Mouse (Mus musculus) T-cell, adult 2 months (primary cell): ENCODE results near the gene Aars.
"Not testable (repeated sequence)": the region's sequence is repeated elsewhere in the genome, so short reads cannot be mapped to it uniquely, and the experiment has no call there.

Source experiments
- DNase-seq: peaks from one replicate; pipeline ENCODE4 v3.0.0; 2022; ENCODE audit warnings: low spot score

Gene Aars

DNA sequence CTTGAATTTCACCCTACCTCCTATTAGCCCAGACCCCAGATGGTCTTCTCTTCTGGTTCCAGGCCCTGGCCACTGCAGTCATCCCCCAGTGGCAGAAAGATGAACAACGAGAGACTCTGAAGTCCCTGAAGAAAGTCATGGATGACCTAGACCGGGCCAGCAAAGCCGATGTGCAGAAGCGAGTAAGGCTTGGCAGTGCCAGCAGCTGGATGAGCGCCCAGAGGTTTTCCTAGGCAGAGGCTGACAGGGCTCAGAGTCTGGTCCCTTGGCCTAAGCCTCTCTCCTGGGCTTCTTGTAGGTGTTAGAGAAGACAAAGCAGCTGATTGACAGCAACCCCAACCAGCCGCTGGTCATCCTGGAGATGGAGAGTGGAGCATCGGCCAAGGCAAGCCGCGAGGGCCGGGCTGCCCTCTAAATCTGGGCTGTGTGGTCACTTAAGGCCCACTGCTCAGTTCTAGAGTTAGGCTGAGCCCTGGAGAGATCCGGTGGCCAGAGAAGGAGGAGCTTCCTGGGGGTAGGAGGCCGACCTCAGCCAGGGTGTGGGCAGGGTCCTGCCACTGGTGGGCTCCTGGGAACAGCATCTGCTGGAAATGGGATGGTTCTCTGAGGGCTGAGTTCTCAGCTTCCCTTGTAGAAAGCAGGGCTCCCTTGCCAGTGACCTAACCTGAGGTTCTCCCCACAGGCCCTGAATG lies 21.0 kb downstream of the Aars start:
- DNase-seq = no peak

DNA sequence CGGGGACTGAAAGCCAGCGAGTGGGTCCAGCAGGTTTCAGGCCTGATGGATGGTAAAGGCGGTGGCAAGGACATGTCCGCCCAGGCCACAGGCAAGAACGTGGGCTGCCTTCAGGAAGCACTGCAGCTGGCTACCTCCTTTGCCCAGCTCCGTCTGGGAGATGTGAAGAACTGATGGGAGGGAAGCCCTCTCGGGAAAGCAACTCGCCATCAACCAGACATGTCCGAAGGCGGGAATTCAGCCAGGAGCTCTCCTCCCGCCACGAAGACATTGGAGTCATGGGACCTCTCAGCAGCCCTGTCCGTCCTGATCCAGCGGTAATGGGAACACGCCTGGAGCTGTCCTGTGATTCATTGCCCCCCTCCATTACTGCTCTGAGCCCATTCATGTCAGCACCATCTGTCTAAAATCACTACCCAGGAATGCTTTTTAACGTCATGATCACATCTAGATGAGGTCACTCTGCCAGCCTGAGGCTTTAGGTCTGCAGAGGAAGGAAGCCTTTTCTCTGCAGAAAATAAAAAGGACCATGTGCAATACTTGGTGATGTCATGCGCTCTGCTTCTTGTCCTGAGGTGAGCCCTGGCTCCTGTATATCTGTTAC lies 22.2 kb downstream of the Aars start:
- no peak for DNase-seq

DNA sequence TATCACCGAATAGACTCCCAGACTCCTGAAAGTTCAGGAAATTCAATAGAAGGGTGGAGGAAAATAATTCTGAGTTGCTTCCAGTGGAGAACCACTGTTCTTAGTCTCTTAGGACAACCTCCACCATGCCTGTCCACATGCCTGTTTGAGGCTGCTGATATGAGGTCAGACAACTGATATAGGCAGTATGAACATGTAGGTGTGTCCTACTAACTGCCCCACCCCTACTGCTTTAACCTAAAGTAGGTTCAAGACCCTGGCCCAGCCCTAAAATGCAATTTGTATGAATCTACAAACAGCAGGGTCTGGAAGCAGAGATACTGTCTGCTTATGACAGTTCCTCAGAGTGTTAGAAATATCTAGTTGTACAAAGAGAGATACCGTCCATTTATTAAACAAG lies 22.7 kb downstream of the Aars start:
- DNase-seq = no peak

DNA sequence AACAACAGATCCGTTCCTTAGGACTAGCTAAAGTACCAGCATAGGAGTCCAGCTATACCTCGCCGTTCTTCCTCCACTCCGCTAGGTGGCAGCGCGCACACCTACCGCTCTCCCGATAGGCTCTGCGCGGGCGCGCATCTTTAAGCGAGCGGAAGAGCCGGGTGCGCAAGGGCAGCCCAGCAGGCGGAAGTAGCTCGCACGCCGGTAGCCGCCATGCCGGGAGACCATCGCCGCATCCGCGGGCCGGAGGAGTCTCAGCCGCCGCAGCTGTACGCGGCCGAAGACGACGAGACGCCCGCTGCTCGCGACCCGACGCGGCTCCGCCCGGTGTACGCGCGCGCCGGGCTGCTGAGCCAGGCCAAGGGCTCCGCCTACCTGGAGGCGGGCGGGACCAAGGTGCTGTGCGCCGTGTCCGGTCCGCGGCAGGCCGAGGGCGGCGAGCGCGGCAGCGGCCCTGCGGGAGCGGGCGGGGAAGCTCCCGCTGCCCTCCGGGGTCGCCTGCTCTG lies 23.3 kb downstream of the Aars start, which contains the start of gene Exosc6:
Gene Exosc6 (plus strand): TSS at position 182 of the 506 bp plus-strand sequence.
- DNase-seq = peak; percentile 92

DNA sequence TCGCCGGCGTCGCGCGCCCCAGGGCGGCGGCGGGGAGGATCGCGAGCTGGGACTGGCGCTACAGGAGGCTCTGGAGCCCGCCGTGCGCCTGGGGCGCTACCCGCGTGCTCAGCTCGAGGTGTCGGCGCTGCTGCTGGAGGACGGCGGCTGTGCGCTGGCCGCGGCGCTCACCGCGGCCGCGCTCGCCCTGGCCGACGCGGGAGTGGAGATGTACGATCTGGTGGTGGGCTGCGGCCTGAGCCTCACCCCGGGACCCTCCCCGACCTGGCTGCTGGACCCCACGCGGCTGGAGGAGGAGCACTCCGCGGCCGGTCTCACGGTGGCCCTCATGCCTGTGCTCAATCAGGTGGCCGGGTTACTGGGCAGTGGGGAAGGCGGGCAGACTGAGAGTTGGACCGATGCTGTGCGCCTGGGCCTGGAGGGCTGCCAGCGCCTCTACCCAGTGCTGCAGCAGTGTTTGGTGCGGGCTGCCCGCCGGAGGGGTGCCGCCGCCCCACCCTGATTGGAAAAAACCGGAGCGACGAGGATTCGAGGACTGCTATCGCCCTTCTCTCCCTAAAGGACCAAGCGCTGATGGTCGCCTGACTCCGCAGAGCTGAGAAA lies 23.8 kb downstream of the Aars start:
- peak; percentile 56 for DNase-seq

DNA sequence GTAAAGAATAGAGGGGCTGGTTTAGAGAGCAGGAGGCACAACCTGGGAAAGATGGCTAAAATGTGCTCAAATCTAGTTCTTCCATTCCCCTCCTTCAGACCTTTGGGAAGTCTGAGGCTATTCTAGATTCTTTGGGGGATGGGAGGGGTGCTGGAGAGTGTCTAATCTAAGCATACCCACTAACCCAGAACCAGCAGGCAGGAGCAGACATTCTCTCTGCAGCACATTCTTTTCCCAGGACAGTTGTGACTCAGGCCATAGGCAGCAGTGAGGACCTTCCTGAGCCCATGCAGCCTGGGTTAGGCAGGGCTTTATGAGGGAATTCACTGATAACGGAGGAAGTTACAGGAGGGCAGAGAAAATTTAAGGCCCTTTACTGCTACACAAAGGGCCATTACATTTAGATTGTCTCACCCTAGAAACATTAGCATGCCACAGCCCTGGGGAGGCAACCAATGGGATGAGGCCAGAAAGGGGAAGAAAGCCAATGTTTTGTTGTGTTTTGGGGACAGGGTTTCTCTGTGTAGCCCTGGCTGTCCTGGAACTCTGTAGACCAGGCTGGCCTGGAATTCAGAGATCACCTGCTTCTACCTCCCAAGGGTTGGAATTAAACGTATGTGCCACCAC lies 26.1 kb downstream of the Aars start:
- no peak for DNase-seq

DNA sequence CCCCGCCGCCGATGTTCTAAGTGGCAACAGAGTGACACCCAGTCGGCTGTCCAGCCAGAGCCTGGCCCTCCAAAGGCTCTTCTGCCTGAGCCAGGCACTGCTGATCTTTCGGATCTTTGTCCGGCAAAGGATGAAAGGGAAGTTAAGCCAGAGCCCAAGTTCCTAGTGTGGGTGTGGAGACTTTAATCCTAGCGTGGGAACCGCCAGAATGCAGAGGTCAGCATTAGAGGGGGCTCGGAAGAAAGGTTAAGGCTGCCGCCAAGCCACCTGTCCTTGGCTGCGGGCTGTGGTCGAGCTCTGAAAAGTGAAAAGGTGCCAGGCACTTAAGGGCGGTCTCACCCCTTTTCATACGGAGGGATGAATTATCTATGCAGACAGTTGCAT lies 28.7 kb downstream of the Aars start:
- no peak for DNase-seq

DNA sequence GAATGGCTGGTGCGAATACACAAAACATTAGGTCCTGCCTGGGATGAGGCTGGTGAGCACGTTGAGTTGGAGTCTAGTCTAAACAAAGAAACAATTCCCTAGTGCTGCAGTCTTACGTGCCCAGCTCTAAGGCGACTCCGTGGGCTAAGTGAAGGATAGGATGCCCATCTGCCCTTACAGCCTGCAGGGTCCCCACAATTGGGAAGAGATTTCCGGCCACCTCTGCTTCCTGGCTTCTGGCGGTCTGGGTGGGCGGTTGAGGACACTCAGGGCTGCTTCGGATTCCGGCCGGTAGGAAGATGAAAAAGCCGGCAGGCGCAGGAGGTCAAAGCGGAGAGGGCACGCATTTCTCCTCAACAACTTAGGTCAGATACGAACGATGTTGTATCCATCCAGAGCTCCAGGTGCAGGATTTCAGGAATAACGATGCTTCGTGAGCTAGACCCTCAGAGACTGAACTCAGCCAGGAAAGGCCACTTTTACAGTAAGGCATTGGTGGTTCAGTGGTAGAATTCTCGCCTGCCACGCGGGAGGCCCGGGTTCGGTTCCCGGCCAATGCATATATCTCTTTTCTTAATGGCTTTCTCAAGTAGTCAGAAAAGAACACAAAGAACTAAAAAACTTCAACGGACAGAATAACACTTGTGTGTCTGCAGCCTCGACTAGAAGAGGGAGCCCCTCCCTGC lies 29.3 kb downstream of the Aars start:
- peak; percentile 83 for DNase-seq

DNA sequence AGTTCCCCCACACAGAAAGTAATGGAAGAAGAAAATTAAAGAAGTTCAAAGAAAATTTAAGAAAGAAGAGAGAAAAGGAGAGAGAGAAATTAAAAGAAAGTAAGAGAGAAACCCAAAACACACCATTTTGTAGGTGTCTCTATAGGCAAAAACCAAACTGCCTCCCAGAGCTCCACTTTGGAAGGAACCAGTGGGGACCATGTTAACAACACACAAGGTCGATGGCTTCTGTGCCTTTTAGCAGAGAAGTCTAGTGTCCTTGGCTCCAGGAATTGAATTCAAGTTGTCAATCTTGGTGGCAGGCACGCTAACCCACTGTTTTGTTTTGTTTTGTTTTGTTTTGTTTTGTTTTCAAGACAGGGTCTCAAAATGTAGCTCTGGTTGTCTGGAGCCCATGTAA lies 29.9 kb downstream of the Aars start:
- DNase-seq = no peak

DNA sequence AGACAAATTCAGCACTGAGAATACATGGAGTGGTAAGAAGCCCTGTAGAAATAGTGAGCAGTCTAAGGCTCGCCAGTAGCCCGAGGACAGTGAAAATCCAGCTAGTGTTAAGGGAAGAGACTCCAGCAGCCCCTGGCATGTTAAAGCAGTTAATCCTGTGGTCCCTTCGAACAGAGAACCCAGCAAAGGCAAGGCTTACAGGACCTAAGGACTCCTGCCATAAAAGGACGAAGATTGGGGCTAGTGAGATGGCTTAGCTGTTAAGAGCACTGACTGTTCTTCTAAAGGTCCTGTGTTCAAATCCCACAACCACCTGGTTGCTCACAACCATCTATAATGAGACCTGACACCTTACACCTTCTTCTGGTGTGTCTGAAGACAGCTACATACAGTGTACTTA lies 33.4 kb downstream of the Aars start:
- no peak for DNase-seq

DNA sequence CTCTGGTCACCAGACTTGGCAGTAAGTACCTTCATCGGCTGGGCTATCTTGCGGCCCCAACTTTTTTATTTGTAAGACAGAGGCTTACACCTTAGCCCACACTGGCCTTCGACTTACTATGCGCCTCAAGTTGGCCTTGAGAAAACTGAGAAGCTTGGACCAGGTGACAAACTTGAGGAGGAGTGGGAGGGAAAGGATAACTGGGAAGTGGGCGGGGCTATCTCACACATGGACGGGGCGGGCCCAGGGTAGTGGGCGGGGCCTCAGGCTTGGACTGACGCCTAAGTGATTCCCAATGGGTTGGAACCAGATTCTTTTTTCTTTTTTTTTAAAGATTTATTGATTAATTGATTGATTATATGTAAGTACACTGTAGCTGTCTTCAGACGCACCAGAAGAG lies 34.5 kb downstream of the Aars start:
- no peak for DNase-seq

DNA sequence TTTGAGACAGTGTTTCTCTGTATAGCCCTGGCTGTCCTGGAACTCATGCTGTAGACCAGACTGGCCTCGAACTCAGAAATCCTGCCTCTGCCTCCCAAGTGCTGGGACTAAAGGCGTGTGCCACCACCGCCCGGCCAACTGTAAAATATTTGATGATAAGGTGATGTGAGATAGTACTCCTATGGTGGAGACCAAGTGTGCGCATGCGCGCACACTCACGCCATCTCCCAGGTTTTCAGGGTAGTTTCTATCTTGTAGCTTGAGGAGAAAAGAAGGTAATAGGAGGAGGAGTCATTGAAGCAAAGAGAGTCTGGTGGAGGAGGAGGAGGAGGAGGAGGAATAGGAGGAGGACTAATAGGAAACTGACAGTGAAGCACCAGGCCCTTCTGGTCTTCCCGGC lies 35.7 kb downstream of the Aars start:
- not testable (repeated sequence) for DNase-seq

DNA sequence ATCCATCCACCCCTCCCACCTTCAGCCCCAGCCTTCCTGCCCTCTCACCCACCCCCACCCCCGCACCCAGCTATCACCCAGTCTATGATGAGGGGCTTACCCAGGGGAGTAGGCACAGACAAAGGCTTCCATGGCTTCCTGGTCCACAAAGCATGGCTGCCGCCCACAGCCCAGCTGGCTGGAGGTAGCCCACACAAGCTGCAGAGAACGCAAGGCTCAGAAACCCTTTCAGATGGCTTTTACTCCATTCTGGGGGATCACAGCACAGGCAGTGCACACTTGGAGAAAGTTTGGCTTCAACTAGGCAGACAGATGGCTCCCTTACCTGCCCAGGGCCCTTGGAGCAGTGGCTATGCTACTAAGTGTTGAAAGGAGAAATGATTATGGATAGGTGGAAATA lies 43.0 kb downstream of the Aars start:
- no peak for DNase-seq

DNA sequence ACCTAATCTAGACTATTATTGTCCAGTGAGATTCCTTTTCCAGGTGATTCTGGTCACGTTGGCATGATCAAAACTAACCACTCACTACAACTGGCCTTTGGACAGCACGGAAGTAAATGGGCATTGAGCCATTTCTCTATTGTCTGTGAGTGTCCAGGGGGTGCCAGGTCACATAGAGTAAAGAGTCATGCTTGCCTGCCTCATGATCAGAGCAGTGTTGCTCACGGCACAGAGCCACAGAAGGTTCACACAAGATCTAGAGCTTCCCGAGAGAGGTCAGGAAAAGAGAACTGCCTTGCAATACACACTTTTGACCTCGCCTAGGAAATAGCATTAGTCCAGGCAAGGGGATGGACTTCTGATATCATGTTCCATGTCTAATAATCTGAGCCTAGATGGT lies 46.5 kb downstream of the Aars start:
- no peak for DNase-seq

DNA sequence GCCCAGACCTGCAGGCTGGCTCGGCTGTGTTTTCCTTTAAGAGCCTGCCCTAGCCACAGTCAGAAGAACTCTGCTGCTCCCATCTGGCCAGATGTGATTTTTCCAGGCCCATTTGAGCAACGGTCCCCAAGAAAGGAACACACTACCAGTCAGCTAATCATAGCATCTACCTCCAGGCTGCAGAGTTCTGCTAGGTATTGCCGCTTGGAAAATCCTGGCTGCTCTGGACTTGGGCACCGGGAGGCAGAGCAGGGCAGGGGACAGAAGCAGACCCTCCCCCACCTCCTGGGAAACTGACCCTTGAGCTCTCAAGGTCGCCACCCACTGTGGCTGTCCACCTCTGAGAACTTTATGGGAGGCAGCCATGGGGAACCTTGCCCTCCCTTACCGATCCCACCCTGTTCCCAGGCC lies 46.9 kb downstream of the Aars start:
- no peak for DNase-seq

DNA sequence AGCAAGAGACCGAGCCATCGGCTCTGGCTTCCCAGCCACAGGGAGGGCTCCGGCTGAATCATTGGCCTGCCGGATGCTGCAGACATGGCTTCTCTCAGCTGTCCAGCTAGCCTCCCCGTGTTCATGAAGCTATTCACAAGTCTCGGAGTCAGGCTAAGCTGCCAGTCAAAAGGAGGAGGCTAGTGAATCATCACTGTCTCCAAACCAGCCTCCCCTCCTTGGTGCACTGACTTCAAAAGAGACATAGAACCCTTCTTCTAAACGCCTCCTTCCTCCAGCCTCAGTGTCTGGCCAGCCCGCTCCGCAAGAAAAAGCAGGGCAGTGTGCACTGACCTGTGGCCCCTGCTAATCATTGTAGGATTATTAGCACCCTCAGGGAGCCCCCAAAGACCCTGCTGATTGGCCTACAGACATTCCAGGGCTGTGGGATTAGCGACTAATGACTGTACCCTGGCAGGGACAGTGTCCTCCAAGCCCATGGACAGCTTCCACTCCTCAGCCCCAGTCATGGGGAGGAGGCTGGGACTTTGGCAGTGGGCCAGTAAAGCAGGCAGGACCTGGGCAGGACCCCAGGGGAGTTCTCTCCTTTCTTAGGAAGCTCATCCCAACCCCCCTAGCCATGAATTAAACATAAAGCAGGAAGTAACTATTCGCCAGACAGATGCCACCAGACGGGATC lies 48.8 kb downstream of the Aars start:
- DNase-seq = no peak

DNA sequence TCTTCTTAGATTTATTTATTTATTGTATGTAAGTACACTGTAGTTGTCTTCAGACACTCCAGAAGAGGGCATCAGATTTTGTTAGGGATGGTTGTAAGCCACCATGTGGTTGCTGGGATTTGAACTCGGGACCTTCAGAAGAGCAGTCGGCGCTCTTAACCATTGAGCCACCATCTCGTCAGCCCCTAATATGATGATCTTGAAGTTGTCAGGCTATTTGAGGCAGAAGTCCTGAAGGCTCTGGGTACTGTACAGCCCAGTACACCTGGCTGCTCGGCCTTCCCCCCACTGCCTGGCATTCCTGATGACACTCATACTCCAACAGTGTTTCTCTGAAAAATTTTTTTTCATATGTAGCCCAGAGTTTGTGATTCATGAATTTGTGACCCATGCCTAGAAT lies 51.0 kb downstream of the Aars start:
- not testable (repeated sequence) for DNase-seq

DNA sequence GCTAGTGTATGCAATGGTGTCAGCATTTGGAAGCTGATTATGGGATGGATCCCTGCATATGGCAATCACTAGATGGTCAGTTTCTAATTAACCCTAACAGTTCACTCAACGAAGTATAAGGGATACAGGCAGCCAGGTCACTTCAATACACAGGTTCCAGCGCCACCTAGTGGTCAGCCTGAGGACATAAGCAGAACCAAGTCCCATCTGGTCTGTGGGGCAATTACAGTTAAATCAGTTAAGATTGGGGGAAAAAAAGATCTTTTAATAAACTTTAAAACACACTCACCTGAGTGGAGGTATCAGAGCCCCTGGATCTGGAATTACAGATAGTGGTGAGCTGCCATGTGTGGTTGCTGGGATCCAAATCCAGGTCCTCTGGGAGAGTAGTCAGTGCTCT lies 57.2 kb downstream of the Aars start:
- peak; percentile 67 for DNase-seq

DNA sequence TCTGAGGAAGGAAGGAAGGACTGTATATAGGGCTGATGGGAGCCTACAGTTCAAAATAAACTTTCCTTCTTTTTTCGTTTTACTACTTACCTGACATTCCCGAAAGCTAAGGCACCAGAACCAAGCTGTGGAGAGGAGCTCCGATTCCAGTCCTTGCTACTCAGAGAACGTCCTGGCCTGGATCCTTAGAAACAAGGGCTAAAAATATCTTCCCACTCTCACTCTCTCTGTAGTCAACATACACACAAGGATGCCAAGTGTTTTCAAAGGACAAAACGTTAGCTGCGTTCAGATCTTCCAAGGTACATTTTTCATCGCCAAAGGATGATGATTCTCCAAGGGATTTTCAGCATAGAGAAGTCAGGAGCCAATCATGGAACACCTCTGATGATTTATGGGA lies 58.8 kb downstream of the Aars start:
- no peak for DNase-seq

DNA sequence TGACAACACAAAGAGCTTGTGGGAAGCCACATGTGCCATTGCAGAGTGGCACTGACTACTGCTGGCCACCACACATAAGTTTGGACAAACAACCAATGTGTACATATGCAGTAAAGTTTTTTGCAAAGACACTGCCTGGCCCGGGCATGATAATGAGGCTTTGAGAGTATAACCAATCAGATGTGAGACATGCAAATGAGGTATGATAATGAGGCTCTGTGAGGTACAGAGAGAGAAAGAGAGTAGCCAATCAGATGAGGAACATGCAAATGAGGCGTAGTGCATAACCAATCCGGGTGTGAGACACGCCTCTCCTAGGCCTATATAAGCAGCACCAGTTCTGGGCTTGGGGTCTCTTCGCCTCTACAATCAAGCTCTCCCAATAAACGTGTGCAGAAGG lies 59.4 kb downstream of the Aars start, which contains the start of gene Clec18a:
Gene Clec18a (minus strand): TSS at position 101 of the 400 bp plus-strand sequence.
- not testable (repeated sequence) for DNase-seq

DNA sequence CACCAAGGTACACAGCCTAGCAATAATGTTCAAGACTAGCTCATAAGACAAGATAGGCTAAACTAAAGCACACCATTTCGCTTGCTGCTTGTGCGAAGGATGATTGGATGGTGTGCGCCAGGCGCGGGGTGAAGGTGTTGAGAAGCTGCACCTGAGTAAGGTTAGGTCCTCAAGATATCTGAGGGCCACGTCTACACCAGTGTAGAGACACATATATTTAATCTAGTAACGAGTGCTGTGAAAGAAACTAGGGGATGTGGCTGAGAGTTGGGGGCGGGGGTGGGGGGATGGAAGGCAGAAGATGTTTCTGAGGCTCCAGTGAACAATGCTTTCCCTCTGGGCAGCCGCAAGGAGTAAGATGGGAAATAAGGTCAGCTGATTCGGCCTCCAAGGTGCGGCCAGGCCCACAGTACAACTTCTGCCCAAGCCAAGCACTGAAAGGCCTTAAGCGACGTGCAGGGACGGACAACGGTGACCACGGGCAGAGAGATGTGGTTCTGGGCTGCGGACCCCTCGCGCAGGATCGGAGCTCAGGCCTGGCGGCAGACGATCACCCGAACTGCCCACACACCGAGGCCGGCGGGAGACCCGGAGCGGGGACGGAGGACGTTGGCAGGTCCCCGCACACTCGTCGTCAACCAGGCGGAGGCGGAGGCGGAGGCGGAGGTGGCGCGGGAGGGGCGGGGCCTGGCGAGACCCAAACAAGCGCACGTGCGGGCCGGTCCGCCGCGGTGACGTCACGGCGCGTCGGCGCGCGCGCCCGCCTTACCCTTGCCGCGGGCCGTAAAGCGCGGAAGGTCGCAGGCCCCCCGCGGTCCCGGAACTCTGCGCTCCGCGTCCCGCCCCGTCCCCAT lies 61.1 kb downstream of the Aars start, which contains the start of gene Pdpr:
Gene Pdpr (plus strand): TSS at position 766 of the 854 bp plus-strand sequence.
- DNase-seq = peak; percentile 94
